Mouse (Mus musculus) inflammation-experienced regulatory T-cells (primary cell): Measurements from ENCODE around the gene Cdadc1. TPM values are rescaled to one million over a fixed set of nuclear protein-coding genes. Genes with fewer than 3 reads are reported as not detected.

ENCODE experiments used
- polyA plus RNA-seq, 2 experiments: library from polyadenylated mRNA; unstranded; fragments of 100-300 nt; shearing (Covaris generic); gene quantifications; one replicate each; pipeline ENCODE4 v1.2.1; 2017

The Cdadc1 gene
- polyA plus RNA-seq = 10 to 100 TPM; 25.2 to 32.2 TPM

DNA sequence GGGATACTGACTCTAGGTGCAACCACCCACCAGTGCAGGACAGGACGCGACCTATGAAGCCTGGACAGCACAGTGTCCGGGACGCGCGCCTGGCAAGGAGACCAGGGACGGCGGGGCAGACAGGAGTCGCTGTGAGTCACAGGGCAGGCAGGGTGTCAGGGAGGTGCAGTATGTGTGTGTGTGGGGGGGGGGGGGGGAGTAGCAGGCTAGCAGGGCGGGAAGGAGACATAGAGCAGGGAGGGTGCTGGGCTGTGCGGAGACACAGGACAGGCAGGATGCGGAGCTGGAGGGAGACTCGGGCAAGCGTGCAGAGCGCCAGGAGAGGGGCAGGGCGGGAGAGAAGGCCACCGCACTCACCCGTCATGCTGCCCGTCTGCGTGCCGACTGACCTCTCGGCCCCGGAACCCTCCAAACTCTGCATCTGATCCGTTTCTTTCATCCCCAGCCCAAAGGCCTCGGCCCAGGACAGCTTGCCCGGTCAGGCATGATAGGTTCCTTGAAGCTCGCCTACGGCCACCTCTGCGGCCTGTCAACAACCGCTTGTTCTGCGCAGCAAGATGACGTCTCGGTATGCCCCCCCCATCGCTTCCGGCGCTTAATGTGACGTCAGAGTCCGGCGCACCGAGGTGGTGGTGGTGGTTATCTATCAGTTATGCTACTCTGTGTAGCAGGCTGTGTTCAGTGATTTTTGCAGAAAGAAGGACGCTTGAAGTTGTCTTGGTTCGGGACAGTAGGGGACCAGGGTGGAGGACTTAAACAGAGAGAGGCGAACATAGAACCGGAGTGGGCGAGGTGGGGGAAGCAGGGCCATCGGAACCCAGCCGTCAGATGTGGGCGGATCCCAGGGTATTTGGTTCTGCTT lies at the start of gene Cdadc1:
Gene Cdadc1, minus strand, starts transcription at position 562 of the 862 bp plus-strand sequence.

DNA sequence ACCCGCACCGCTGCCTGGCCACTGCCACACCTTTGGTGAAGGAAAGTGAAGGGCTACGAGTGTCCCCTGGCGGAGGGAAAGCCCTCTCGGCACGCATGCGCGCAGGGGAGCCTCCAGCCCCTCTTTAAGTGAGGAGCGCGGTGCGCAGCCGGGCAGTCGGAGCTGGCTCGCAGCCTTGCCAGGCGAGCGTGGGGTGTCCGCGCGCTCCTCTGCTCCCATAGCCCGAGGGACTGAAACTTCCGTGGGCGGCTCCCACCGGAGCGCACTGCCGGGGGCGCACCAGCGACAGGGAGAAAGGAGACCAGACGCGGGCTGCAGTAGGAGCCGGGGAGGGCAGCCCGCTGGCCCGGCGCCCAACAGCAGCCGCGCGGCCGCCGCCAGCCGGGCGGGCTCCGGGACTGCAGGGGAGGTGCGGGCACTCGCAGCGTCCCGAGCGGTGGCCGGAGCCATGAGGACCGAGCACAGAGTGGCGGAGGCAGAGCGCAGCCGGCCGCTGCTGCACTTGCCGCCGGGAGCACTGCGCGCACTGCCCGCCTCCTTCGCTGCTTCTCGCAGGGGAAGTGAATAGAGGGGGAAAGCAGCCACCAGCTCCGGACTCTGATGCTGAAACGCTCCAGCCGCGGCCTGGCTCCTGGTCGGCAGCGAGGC lies 27.5 kb upstream of the Cdadc1 start, which contains the start of gene Shisa2:
Gene Shisa2, plus strand, starts transcription at position 151 of the 648 bp plus-strand sequence.

Other genes starting within 250 kb of the Cdadc1 start
- gene Phf11d, start 232.5 kb downstream of the Cdadc1 start, polyA plus RNA-seq = 10 to 100 TPM; 11.0 to 15.2 TPM
- 10 to 100 TPM; 17.9 to 18.1 TPM for gene Phf11c, start 202.6 kb downstream of the Cdadc1 start, polyA plus RNA-seq
- 10 to 100 TPM; 18.0 to 27.1 TPM for gene Setdb2, start 157.1 kb downstream of the Cdadc1 start, polyA plus RNA-seq
- gene Cab39l, start 157.0 kb downstream of the Cdadc1 start, polyA plus RNA-seq = 10 to 100 TPM; 52.1 to 73.4 TPM
- 1 to 10 TPM in 1 of 2 experiments, not detected in 1; 1.3 TPM for gene Shisa2, start 27.3 kb upstream of the Cdadc1 start, polyA plus RNA-seq